Mouse (Mus musculus): ENCODE measurements around the gene Sh3pxd2b.
A peak's percentile ranks its signal among the peaks of the same experiment; 100 is the strongest.

Gene Sh3pxd2b

DNA sequence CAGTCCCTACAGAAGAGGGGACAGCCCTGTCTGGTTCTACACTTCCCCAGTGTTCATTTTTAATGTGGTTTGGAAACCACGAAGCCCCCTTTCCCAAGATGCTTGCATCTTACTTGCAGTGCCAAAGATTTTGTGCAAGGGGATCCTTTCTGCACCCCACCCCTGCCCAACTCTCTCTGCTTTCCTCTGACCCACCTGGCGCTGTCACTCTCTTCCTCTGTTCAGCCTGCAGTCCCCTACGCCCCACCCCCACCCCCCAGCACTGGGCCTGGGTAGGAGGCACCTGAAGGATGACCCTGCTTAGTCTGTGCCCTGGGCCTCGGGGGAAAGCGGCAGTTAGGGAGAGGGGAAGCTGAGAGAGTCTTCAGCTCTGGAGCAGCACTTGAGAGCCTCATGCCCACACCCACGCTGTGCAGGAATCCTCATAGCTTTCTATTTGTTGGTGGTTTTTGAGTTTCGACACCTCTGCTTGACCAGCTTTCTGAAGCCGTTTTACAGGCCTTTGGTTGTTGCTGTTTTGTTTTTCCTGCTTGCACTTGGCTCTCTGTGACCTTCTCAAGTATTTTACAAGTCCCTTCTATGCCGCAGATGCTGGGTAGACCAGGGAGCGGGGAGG, 77.5 kb downstream of the Sh3pxd2b start:
- no peak for DNase-seq (ENCODE audit: low read depth in 1 of 2, low spot score in 2 of 2)

DNA sequence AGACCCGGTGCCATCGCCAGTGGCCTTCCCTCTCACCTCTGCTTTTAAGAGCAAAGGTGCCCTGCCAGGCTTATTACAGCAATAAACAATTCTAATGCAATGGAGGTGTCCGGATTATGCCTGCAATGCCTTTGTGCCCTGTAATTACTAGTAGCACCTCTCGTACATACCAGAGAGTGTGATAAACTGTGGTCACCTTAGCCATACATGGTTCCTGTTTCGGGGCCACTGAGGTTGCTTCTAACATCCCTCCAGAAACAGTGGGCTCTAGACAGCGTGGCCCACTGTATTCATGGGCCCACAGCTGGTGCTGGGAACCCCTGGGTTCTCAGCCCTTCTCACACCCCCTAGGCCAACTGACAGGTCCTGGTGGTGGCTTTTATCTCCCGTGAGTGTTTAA, 79.9 kb downstream of the Sh3pxd2b start:
- no peak for DNase-seq (ENCODE audit: low read depth in 1 of 2, low spot score in 2 of 2)

DNA sequence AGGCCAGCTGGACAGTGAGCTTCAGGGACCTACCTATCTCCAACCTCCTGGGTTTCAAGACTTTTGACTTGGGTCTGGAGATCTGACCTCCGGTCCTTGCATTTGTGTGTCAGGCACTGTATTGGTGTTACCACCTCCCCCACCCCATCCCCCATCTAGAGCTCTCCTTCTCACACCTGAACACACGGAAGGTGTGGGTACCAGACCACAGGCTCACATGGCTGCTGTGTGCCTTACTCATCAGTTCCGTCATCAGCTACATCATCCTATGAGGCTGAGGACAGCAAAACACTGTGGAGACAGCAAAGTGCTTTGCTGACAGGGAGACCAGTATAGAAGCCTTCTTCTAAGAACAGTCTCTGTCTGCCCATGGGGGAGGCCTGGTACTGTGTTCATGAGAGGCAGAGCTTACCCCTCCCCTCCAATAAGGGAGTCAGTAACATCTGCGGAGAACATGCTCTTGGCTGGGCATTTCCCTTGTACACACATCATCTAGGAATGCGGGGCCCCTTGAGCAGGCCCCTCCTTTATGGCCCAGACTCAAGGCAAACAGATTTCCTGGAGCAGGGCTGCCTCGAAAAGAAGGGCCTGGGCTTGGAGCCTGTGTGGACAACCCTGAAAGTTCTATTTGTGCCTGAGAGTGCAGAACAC, 87.9 kb downstream of the Sh3pxd2b start:
- no peak for DNase-seq (ENCODE audit: low read depth in 1 of 2, low spot score in 2 of 2)

- no peak for DNase-seq (ENCODE audit: low read depth in 1 of 2, low spot score in 2 of 2)
Measured at GRCm38 (mm10) chr11:32442576-32442975, 95.0 kb downstream of the Sh3pxd2b start.

DNA sequence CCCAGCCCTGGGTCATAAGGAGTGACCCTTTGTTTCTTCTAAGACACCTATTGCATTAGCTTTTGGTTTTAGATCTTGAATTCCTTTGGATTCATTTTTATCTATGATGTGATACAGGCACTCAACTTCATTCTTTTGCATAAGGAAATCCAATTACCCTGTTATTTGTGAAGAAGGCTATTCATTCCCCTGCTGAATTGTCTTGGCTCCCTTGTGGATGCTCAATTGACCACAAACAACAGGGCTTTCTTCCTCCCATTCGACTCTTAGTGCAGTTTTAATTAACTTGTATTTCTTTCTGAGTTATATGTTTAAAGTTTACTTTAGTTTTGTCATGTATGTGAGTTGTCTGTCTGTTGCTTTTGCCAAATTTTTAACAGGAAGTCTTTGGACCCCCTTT, 96.6 kb downstream of the Sh3pxd2b start:
- DNase-seq (ENCODE audit: low read depth in 1 of 2, low spot score in 2 of 2), result no peak

GRCm38 (mm10) chr11:32445135-32445534, 97.5 kb downstream of the Sh3pxd2b start:
- no peak for DNase-seq (ENCODE audit: low read depth in 1 of 2, low spot score in 2 of 2)

DNA sequence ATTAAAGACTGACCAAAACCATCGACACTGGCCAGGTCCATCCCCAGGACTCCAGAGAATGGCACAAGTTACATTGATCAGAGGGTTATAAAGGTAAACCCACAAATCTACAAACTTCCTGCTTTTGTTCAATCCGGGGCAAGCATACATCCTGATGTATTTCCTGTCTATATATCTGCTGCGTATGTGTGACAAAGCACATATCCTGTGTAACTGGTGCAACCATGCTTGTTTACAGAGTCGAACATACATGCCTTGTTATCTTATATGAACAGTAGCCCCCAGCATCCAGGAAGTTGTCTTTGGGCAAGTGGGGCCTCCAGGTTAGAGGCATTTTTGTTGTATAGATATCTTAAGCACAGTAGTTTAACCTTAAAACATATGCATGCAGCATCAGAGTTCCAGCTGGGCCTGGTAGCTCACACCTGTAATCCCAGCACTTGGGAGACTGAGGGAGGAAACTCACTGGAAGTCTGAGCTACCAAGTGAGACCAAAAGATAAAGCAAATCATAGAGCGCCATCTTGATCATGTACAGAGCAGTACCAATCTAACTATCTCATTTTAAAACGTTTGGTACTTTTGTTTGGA, 98.1 kb downstream of the Sh3pxd2b start:
- no peak for DNase-seq (ENCODE audit: low read depth in 1 of 2, low spot score in 2 of 2)

GRCm38 (mm10) chr11:32450216-32450615, 102.6 kb downstream of the Sh3pxd2b start:
- peak in 1 of 2 experiments; percentile 9 for DNase-seq (ENCODE audit: low read depth in 1 of 2, low spot score in 2 of 2)

DNA sequence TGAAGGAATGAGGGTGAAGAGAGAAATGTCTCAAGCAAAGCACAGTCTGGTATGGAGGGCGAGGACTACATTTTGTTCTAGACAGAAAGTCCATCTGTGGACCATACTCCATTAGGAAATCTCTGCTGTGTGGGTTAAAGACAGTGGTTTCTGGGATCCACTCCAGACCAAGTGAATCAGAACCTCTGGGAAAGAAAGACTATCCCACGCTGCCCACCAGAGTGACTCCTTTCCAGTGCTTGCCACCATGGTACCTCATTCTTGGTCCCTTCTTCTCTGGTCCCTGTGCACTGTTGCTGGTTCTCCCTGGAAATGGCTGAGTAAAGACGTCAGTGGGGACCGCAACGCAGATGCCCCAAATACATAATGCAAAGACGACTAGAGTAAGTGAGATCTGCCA, 103.7 kb downstream of the Sh3pxd2b start:
- DNase-seq (ENCODE audit: low read depth in 1 of 2, low spot score in 2 of 2), result no peak

- no peak for DNase-seq (ENCODE audit: low read depth in 1 of 2, low spot score in 2 of 2)
Measured at GRCm38 (mm10) chr11:32452745-32453144, 105.1 kb downstream of the Sh3pxd2b start.

DNA sequence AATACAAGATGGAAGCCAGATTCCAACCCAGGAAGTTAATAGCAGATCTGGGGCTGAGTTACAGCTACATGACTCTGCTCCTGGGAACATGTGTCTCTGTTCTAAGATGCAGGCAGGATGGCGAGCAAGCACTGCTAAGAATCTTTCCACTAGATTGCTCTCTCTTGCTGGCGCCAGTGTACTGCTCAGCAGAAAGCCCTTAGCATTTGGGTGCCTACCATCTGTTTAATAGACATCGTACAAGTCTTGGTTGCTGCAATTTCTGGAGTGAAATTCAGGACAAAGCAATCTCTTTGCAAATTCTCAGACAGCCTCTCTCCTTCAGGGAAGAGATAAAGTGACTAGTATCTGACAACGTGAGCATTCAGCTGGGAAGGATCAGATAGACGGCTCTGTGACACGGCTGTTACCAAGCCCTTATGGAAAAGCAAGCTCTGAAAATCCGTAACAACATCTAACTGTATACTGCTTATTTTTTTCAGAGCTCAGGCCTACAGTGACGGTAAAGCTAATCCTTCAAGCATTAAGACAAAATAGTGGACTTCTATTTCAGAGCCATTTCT, 105.8 kb downstream of the Sh3pxd2b start:
- no peak for DNase-seq (ENCODE audit: low read depth in 1 of 2, low spot score in 2 of 2)

DNA sequence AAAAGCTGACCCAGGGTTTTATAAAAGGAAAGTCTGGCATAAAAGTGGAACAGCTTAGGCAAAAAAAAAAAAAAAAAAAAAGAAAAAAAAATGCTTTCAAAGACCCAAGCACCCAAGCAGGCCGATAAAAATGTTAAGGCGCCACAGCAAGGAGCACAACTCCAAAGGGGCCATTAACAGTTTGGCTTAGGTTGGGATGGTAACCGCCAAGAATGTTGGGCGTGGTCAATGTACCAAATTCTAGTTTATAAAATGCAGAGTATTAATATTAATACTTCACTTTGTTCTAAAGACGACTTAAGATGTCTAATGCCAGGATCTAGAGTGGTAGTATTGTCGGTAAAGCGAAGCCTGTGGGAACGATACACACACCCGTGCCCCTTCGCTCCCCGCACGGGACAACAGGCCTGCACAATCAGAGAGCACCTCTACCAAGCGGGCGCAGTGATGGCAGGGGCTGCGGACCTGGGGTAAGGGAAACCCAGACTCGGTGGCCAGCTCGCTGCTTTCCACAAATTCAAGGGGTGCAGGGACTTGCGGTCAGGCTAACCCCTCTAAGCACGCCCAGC, 106.7 kb downstream of the Sh3pxd2b start:
- DNase-seq (ENCODE audit: low read depth in 1 of 2, low spot score in 2 of 2), result no peak

GRCm38 (mm10) chr11:32454800-32455506, 107.3 kb downstream of the Sh3pxd2b start, which contains the start of gene Ubtd2:
Ubtd2 (plus strand) TSS chr11:32455370.
- DNase-seq (ENCODE audit: low read depth in 1 of 2, low spot score in 2 of 2), result peak; percentile 72 to 90

DNA sequence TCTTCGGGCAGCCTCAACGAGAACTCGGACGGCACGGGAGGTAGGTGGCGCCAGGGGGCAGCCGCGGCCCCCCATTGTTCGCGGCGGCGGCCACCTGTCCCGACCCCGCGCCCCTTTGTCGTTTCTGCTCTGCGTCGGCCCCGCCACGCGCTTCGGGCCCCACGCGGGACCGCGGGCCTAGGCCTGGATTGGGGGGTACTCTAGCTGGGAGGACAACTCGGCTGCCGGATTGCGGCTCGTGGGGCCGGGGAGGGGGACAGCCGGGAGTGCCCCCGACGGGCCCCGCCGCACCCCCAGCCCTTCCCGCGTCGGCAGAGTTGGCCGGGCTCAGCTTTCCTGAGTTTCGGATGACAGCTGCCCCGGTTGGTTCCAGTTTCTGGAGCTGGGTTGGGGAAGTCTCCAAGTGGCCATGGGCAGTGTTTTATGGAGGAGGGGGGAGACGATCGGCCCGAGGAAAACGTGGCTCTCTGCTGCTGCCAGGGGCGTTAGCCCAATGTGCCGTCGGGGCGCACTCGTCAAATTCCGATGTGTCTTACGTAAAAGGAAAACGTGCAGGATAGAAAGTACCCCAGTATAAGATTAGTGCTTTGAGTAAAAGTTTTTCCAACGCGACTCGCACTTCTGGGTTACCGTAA, 108.0 kb downstream of the Sh3pxd2b start:
- DNase-seq (ENCODE audit: low read depth in 1 of 2, low spot score in 2 of 2), result peak in 1 of 2 experiments; percentile 10

DNA sequence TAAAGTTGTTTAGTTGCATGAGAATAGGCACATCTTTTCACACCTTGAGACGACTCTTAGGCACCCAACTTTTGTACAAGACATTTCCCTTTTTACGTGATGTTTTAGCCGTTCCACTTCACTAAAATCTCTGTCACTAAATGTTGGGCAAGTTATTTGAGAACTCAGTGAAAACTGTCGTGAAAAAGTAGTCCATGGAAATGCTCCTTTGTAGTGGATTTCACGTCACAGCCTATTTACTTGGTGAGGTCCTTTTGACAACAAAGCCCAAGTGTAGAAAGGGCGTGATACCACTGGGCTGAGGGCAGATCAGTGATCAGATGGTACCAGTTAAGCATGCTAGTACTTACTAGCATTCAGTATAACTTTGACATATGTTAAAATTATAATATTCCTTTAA, 108.7 kb downstream of the Sh3pxd2b start:
- no peak for DNase-seq (ENCODE audit: low read depth in 1 of 2, low spot score in 2 of 2)

DNA sequence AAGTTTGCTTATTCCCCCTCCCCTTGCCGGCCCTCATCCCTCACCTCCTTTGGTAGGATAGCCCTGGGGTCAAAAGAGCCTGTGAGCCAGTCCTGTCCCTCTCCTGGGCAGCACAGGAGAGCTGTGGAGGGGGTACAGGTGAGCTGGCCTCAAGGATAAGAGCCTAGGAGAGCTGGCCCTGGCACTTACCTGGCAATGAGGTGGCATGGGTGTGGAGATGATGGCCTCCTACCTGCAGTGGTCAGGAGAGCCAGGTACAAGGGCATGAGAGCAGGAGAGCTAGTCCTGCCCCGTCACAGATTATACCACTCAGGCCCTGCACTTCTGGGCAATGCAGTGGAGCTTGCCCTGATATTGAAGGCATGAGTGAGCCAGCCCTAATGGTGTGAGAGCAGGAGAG, 116.7 kb downstream of the Sh3pxd2b start:
- no peak for DNase-seq (ENCODE audit: low read depth in 1 of 2, low spot score in 2 of 2)

DNA sequence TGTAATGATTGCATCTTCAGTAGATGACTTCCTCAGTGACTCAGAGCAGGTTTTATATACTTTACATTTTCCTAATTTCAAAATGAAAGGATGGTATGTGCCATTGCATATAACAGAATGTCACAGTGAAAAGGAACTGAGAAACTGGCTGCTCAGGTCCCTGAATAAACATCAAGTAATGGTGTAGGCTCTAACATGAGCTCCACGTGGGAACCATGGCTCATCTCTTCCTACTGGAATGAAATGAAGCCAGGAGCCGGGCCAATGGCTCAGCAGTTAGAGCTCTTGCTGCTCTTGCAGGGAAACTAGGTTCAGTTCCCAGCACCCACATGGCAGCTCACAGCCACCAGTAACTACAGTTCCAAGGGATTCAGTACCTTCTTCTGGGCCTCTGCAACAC, 124.3 kb downstream of the Sh3pxd2b start:
- DNase-seq (ENCODE audit: low read depth in 1 of 2, low spot score in 2 of 2), result no peak

DNA sequence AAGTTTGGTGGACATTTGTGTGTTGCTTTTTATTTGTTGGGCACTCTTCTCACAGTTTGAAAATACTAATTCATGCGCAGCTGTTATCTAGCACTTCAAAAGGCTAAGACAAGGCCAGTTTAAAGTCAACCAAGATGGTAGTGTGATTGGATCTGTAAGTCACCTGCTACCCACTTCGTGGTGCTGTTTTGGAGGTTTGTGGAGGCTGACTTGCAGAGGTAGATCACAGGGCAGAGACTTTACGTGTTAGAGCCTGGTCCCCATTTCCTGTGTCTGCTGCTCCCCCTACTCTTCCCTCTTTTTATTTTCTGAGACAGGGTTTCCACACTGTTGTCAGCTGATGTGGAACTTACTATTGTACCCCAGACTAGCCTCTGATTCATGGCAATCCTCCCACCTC, 127.1 kb downstream of the Sh3pxd2b start:
- DNase-seq (ENCODE audit: low read depth in 1 of 2, low spot score in 2 of 2), result no peak

DNA sequence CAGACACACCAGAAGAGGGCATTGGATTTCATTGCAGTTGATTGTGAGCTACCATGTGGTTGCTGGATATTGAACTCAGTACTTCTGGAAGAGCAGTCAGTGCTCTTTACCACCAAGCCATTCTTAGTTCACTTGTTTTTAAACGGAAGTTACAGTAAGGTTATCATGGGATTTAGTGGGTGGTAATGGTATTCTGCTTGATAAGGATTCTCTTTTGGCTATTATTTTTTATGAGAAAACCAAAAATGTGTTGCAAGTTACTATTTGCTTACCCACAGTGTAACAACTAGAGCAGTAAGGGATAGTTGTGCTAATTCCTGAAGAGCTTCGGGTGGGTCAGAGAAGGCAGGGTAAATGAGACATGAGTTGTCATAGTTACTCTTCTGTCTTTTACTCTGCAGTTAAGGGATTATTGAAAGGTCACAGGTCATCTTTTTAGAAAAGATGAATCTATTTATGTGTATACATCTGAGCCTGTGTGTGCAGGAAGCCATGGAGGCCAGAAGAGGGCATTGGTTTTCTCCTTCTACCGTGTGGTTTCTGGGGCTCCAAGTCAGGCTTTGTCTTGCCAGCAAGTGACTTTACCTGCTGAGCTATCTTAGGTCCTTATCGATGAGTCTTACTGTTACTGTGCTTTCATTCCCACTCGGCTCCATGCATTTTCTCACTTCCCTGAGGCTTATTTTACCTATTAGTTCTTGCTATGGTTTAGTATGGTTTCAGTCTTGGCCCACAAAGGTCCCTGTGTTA, 128.0 kb downstream of the Sh3pxd2b start:
- no peak for DNase-seq (ENCODE audit: low read depth in 1 of 2, low spot score in 2 of 2)
